Mouse (Mus musculus): ENCODE results near the gene Auts2. TPM values are rescaled to one million over a fixed set of nuclear protein-coding genes. Genes with fewer than 3 reads are reported as not detected.

The Auts2 gene
- polyA plus RNA-seq, 1 experiment from 2014 or later = 7.5 TPM

- Histone ChIP-seq H3K9me3 (replicated peaks; ENCODE audit: low read length) (no peaks in the 10 kb centered on the region), H3K27ac (no peak overlapping the region), H3K36me3 (ENCODE audit: insufficient read depth, low read length) (no peaks in the 10 kb centered on the region), H3K4me1 (replicated peaks; ENCODE audit: insufficient read depth, low read length) (0 out of 2 replicates have a peak, but pooled peaks cover 7% of the 10 kb centered on the region), H3K27me3 (ENCODE audit: insufficient read depth, low read length) (no peaks in the 10 kb centered on the region), H3K9ac (ENCODE audit: low read depth, low read length) (no peak overlapping the region), H3K4me2 (ENCODE audit: low read length) (no peak overlapping the region), H3K4me3 (replicated peaks; ENCODE audit: low read depth, low read length) (no peak overlapping the region)
- no peak for DNase-seq (ENCODE audit: low spot score)
- 84% methylated on average over 1 of the region's 1 CpGs for WGBS
- TF ChIP-seq CTCF (IDR thresholded peaks at IDR 0.05; ENCODE audit: low read depth) = no peak
- ATAC-seq (replicated peaks; ENCODE audit: low FRiP score, low read depth) = no peak
Observed at GRCm38 (mm10) chr5:131724508-131724907, 818.6 kb downstream of the Auts2 start.

GRCm38 (mm10) chr5:131722791-131723190, 820.4 kb downstream of the Auts2 start:
- Histone ChIP-seq H3K36me3 (ENCODE audit: insufficient read depth, low read length) (no peaks in the 10 kb centered on the region), H3K27me3 (ENCODE audit: insufficient read depth, low read length) (no peaks in the 10 kb centered on the region), H3K4me2 (ENCODE audit: low read length) (no peak overlapping the region), H3K4me3 (replicated peaks; ENCODE audit: low read depth, low read length) (no peak overlapping the region), H3K4me1 (replicated peaks; ENCODE audit: insufficient read depth, low read length) (0 out of 2 replicates have a peak, but pooled peaks cover 7% of the 10 kb centered on the region), H3K27ac (no peak overlapping the region), H3K9ac (ENCODE audit: low read depth, low read length) (no peak overlapping the region), H3K9me3 (replicated peaks; ENCODE audit: low read length) (no peaks in the 10 kb centered on the region)
- peak; percentile 54 for DNase-seq (ENCODE audit: low spot score)
- ATAC-seq (replicated peaks; ENCODE audit: low FRiP score, low read depth) = no peak
- WGBS = 11% methylated on average over 6 of the region's 6 CpGs
- TF ChIP-seq CTCF (IDR thresholded peaks at IDR 0.05; ENCODE audit: low read depth) = no peak

GRCm38 (mm10) chr5:131722361-131722760, 820.8 kb downstream of the Auts2 start:
- Histone ChIP-seq H3K9me3 (replicated peaks; ENCODE audit: low read length) (no peaks in the 10 kb centered on the region), H3K27me3 (ENCODE audit: insufficient read depth, low read length) (no peaks in the 10 kb centered on the region), H3K4me3 (replicated peaks; ENCODE audit: low read depth, low read length) (no peak overlapping the region), H3K4me2 (ENCODE audit: low read length) (no peak overlapping the region), H3K4me1 (replicated peaks; ENCODE audit: insufficient read depth, low read length) (0 out of 2 replicates have a peak, but pooled peaks cover 7% of the 10 kb centered on the region), H3K9ac (ENCODE audit: low read depth, low read length) (no peak overlapping the region), H3K36me3 (ENCODE audit: insufficient read depth, low read length) (no peaks in the 10 kb centered on the region), H3K27ac (no peak overlapping the region)
- TF ChIP-seq CTCF (IDR thresholded peaks at IDR 0.05; ENCODE audit: low read depth) = no peak
- no peak for ATAC-seq (replicated peaks; ENCODE audit: low FRiP score, low read depth)
- DNase-seq (ENCODE audit: low spot score) = peak; percentile 51
- 11% methylated on average over 4 of the region's 4 CpGs for WGBS

- no peak for ATAC-seq (replicated peaks; ENCODE audit: low FRiP score, low read depth)
- WGBS = 61% methylated on average over 13 of the region's 13 CpGs
Observed at GRCm38 (mm10) chr5:131718013-131718412, 825.1 kb downstream of the Auts2 start.

GRCm38 (mm10) chr5:131717359-131717965, 825.7 kb downstream of the Auts2 start:
- H3K27ac ChIP-seq = no peak overlapping the region
- DNase-seq (ENCODE audit: low spot score) (no peak), ATAC-seq (replicated peaks; ENCODE audit: low FRiP score, low read depth) (no peak)
- WGBS = 85% methylated on average over 19 of the region's 19 CpGs
- H3K4me2 ChIP-seq (ENCODE audit: low read length) = no peak overlapping the region
- H3K9me3 ChIP-seq (replicated peaks; ENCODE audit: low read length) = no peaks in the 10 kb centered on the region
- H3K4me1 ChIP-seq (replicated peaks; ENCODE audit: insufficient read depth, low read length) = 0 out of 2 replicates have a peak, but pooled peaks cover 3% of the 10 kb centered on the region
- H3K36me3 ChIP-seq (ENCODE audit: insufficient read depth, low read length) = no peaks in the 10 kb centered on the region
- no peak for TF ChIP-seq CTCF (IDR thresholded peaks at IDR 0.05; ENCODE audit: low read depth)
- no peak overlapping the region for H3K9ac ChIP-seq (ENCODE audit: low read depth, low read length)
- no peak overlapping the region for H3K4me3 ChIP-seq (replicated peaks; ENCODE audit: low read depth, low read length)
- no peaks in the 10 kb centered on the region for H3K27me3 ChIP-seq (ENCODE audit: insufficient read depth, low read length)

More at GRCm38 (mm10) chr5:131718013-131718412, 825.1 kb downstream of the Auts2 start:
- Histone ChIP-seq H3K4me3 (replicated peaks; ENCODE audit: low read depth, low read length) (no peak overlapping the region), H3K4me1 (replicated peaks; ENCODE audit: insufficient read depth, low read length) (0 out of 2 replicates have a peak, but pooled peaks cover 7% of the 10 kb centered on the region), H3K27ac (no peak overlapping the region), H3K36me3 (ENCODE audit: insufficient read depth, low read length) (no peaks in the 10 kb centered on the region), H3K9me3 (replicated peaks; ENCODE audit: low read length) (no peaks in the 10 kb centered on the region), H3K4me2 (ENCODE audit: low read length) (no peak overlapping the region), H3K9ac (ENCODE audit: low read depth, low read length) (no peak overlapping the region), H3K27me3 (ENCODE audit: insufficient read depth, low read length) (no peaks in the 10 kb centered on the region)
- no peak for DNase-seq (ENCODE audit: low spot score)
- TF ChIP-seq CTCF (IDR thresholded peaks at IDR 0.05; ENCODE audit: low read depth) = no peak

GRCm38 (mm10) chr5:131714979-131715378, 828.2 kb downstream of the Auts2 start:
- no peak overlapping the region for H3K9ac ChIP-seq (ENCODE audit: low read depth, low read length)
- no peaks in the 10 kb centered on the region for H3K27me3 ChIP-seq (ENCODE audit: insufficient read depth, low read length)
- no peaks in the 10 kb centered on the region for H3K9me3 ChIP-seq (replicated peaks; ENCODE audit: low read length)
- no peak overlapping the region for H3K4me2 ChIP-seq (ENCODE audit: low read length)
- H3K4me1 ChIP-seq (replicated peaks; ENCODE audit: insufficient read depth, low read length) = peaks cover 7% of the 10 kb centered on the region
- DNase-seq (ENCODE audit: low spot score) (no peak), ATAC-seq (replicated peaks; ENCODE audit: low FRiP score, low read depth) (no peak)
- H3K36me3 ChIP-seq (ENCODE audit: insufficient read depth, low read length) = no peaks in the 10 kb centered on the region
- 78% methylated on average over 5 of the region's 5 CpGs for WGBS
- no peak for TF ChIP-seq CTCF (IDR thresholded peaks at IDR 0.05; ENCODE audit: low read depth)
- no peak overlapping the region for H3K4me3 ChIP-seq (replicated peaks; ENCODE audit: low read depth, low read length)
- no peak overlapping the region for H3K27ac ChIP-seq

Measured in kidney, postnatal 0 days (tissue).